Mouse (Mus musculus): ENCODE results near the gene Mpdz. TPM values are rescaled to one million over a fixed set of nuclear protein-coding genes. Genes with fewer than 3 reads are reported as not detected.

Mpdz gene
- 29.2 TPM for polyA plus RNA-seq (2014; fragmentation: Illumina TruSeq; extraction: RNeasy Lipid Tissue Mini Kit (QIAGEN cat#74804); ENCODE audit: low read depth, low replicate concordance)

GRCm38 (mm10) chr4:81442078-81442981 lies at the start of gene Mpdz:
Gene Mpdz, minus strand, starts transcription at chr4:81442815.

Data from adipose tissue, adult 10 weeks (tissue).